Mouse (Mus musculus) CH12.LX (cell line): Measurements from ENCODE around the gene Itln1. TPM values are rescaled to one million over a fixed set of nuclear protein-coding genes. Genes with fewer than 3 reads are reported as not detected.

Experiments
- DNase-seq: peaks from one replicate; pipeline ENCODE4 v3.0.0-alpha.2; 2013; ENCODE audit errors: extremely low read depth
- H3K27ac ChIP-seq: 2 replicates; pipeline ENCODE4 v1.5.1; 2012; ENCODE audit warnings: low read depth, mild to moderate bottlenecking, control low read depth, moderate library complexity; ENCODE audit not compliant: insufficient read depth
- H3K27me3 ChIP-seq: replicated peaks from 2 replicates; pipeline ENCODE3; 2012; ENCODE audit warnings: inconsistent platforms
- H3K36me3 ChIP-seq, 2 experiments: replicated peaks in 1 of 2; 2 replicates each; pipeline versions ENCODE3 to v1.6.1; 2012; ENCODE audit warnings: inconsistent platforms in 1 of 2, low read length in 1 of 2, mild to moderate bottlenecking in 1 of 2, mixed read lengths in 1 of 2, moderate library complexity in 1 of 2; ENCODE audit not compliant: control insufficient read depth in 1 of 2, insufficient read depth in 1 of 2
- H3K4me1 ChIP-seq, 2 experiments: 2 replicates each; pipeline ENCODE4 v1.6.1; 2012; ENCODE audit warnings: inconsistent platforms in 1 of 2, moderate library complexity in 1 of 2; ENCODE audit not compliant: insufficient read depth in 2 of 2, control insufficient read depth in 1 of 2
- H3K4me2 ChIP-seq: 2 replicates; pipeline ENCODE4 v1.6.1; 2012; ENCODE audit warnings: low read depth, mild to moderate bottlenecking, control low read depth; ENCODE audit not compliant: poor library complexity, insufficient read depth, severe bottlenecking
- H3K4me3 ChIP-seq, 3 experiments: fragments of 150-350 bp in 1 of 3; sonication (generic) in 1 of 3; replicated peaks in 1 of 3; 2 replicates each; pipeline versions ENCODE3 to v1.5.1; 2011 to 2012; ENCODE audit warnings: low read depth in 2 of 3, low read length in 2 of 3, mild to moderate bottlenecking in 2 of 3, moderate library complexity in 2 of 3, control low read depth in 1 of 3, improper control_type of control experiment in 1 of 3, inconsistent platforms in 1 of 3, mixed read lengths in 1 of 3; ENCODE audit not compliant: poor library complexity in 1 of 3
- H3K79me2 ChIP-seq: replicated peaks from 2 replicates; pipeline ENCODE4 v1.6.1; 2012; ENCODE audit warnings: mild to moderate bottlenecking, moderate library complexity; ENCODE audit not compliant: control insufficient read depth, poor library complexity, insufficient read depth, severe bottlenecking; ENCODE audit errors: extremely low read depth
- H3K9ac ChIP-seq: 2 replicates; pipeline ENCODE4 v1.6.1; 2012; ENCODE audit warnings: low read depth, mild to moderate bottlenecking, control low read depth, moderate library complexity; ENCODE audit not compliant: insufficient read depth
- H3K9me3 ChIP-seq: replicated peaks from 2 replicates; pipeline ENCODE3; 2012; ENCODE audit warnings: low read length, inconsistent platforms, mixed read lengths
- BHLHE40 ChIP-seq: IDR thresholded peaks from 2 replicates; pipeline ENCODE4 v1.6.1; 2011; ENCODE audit warnings: mild to moderate bottlenecking, low read depth, low read length, improper control_type of control experiment
- CHD1 ChIP-seq: IDR thresholded peaks from 2 replicates; pipeline ENCODE4 v1.6.1; 2012; ENCODE audit warnings: low read depth, low read length, improper control_type of control experiment, inconsistent platforms
- CTCF ChIP-seq, 2 experiments: IDR thresholded peaks in 1 of 2; conservative IDR thresholded peaks in 1 of 2; 2 replicates each; pipeline ENCODE4 v1.5.1; 2011 to 2012; ENCODE audit warnings: low read depth in 2 of 2, low read length in 2 of 2, improper control_type of control experiment in 1 of 2, inconsistent platforms in 1 of 2, mild to moderate bottlenecking in 1 of 2, moderate library complexity in 1 of 2
- E2F4 ChIP-seq: IDR thresholded peaks from 2 replicates; pipeline ENCODE4 v1.6.1; 2011; ENCODE audit warnings: low read depth, low read length, improper control_type of control experiment; ENCODE audit not compliant: insufficient replicate concordance
- ELF1 ChIP-seq: IDR thresholded peaks from 2 replicates; pipeline ENCODE4 v1.6.1; 2014; ENCODE audit warnings: low read depth, mild to moderate bottlenecking, inconsistent platforms, low read length, improper control_type of control experiment
- EP300 ChIP-seq: IDR thresholded peaks from 2 replicates; pipeline ENCODE4 v1.6.1; 2011; ENCODE audit warnings: low read length, improper control_type of control experiment
- ETS1 ChIP-seq: conservative IDR thresholded peaks from 2 replicates; pipeline ENCODE4 v1.6.1; 2012; ENCODE audit warnings: low read depth, mild to moderate bottlenecking, inconsistent platforms, low read length, improper control_type of control experiment, moderate library complexity
- GABPA ChIP-seq: IDR thresholded peaks from 2 replicates; pipeline ENCODE4 v1.6.1; 2012; ENCODE audit warnings: low read depth, low read length, improper control_type of control experiment, inconsistent platforms; ENCODE audit not compliant: insufficient replicate concordance
- HCFC1 ChIP-seq: IDR thresholded peaks from 2 replicates; pipeline ENCODE4 v1.6.1; 2012; ENCODE audit warnings: low read depth, mild to moderate bottlenecking, inconsistent platforms, low read length, improper control_type of control experiment
- IRF4 ChIP-seq: IDR thresholded peaks from 2 replicates; pipeline ENCODE4 v1.6.1; 2014; ENCODE audit warnings: low read depth, mild to moderate bottlenecking, inconsistent platforms, low read length, improper control_type of control experiment
- JUND ChIP-seq: conservative IDR thresholded peaks from 2 replicates; pipeline ENCODE4 v1.6.1; 2011; ENCODE audit warnings: low read depth, low read length, improper control_type of control experiment
- MAFK ChIP-seq: IDR thresholded peaks from 2 replicates; pipeline ENCODE4 v1.6.1; 2011; ENCODE audit warnings: low read length, improper control_type of control experiment; ENCODE audit not compliant: insufficient replicate concordance
- MEF2A ChIP-seq: IDR thresholded peaks from 2 replicates; pipeline ENCODE4 v1.6.1; 2014; ENCODE audit warnings: low read depth, mild to moderate bottlenecking, inconsistent platforms, low read length, improper control_type of control experiment, borderline replicate concordance
- MYC ChIP-seq: IDR thresholded peaks from 2 replicates; pipeline ENCODE4 v1.6.1; 2011; ENCODE audit warnings: low read depth, mild to moderate bottlenecking, improper control_type of control experiment, low read length
- NELFE ChIP-seq: IDR thresholded peaks from 2 replicates; pipeline ENCODE4 v1.6.1; 2011; ENCODE audit warnings: low read depth, low read length, improper control_type of control experiment
- NRF1 ChIP-seq: IDR thresholded peaks from 2 replicates; pipeline ENCODE4 v1.6.1; 2014; ENCODE audit warnings: low read depth, mild to moderate bottlenecking, inconsistent platforms, low read length, improper control_type of control experiment, moderate library complexity
- PAX5 ChIP-seq: IDR thresholded peaks from 2 replicates; pipeline ENCODE4 v1.6.1; 2012; ENCODE audit warnings: low read length, inconsistent platforms, mixed read lengths
- POLR2A ChIP-seq: IDR thresholded peaks from 2 replicates; pipeline ENCODE4 v1.6.1; 2011; ENCODE audit warnings: low read depth, mild to moderate bottlenecking, improper control_type of control experiment, low read length
- RAD21 ChIP-seq: IDR thresholded peaks from 2 replicates; pipeline ENCODE4 v1.6.1; 2011; ENCODE audit warnings: low read depth, mild to moderate bottlenecking, low read length, improper control_type of control experiment, moderate library complexity
- RCOR1 ChIP-seq: conservative IDR thresholded peaks from 2 replicates; pipeline ENCODE4 v1.6.1; 2012; ENCODE audit warnings: low read depth, mild to moderate bottlenecking, inconsistent platforms, low read length, improper control_type of control experiment
- SIN3A ChIP-seq: IDR thresholded peaks from 2 replicates; pipeline ENCODE4 v1.6.1; 2012; ENCODE audit warnings: low read length, improper control_type of control experiment, inconsistent platforms
- SMC3 ChIP-seq: IDR thresholded peaks from 2 replicates; pipeline ENCODE4 v1.6.1; 2011; ENCODE audit warnings: low read depth, low read length, improper control_type of control experiment
- TCF12 ChIP-seq: IDR thresholded peaks from 2 replicates; pipeline ENCODE4 v1.6.1; 2014; ENCODE audit warnings: low read depth, mild to moderate bottlenecking, inconsistent platforms, low read length, improper control_type of control experiment
- USF1 ChIP-seq: IDR thresholded peaks from 2 replicates; pipeline ENCODE4 v1.6.1; 2014; ENCODE audit warnings: low read depth, mild to moderate bottlenecking, inconsistent platforms, low read length, improper control_type of control experiment
- USF2 ChIP-seq: conservative IDR thresholded peaks from 2 replicates; pipeline ENCODE4 v1.6.1; 2011; ENCODE audit warnings: low read depth, low read length, improper control_type of control experiment
- ZC3H11A ChIP-seq: IDR thresholded peaks from 2 replicates; pipeline ENCODE4 v1.6.1; 2012; ENCODE audit warnings: low read depth, mild to moderate bottlenecking, inconsistent platforms, low read length, improper control_type of control experiment
- dilution Hi-C: fragments of 300-500 bp; cut with MboI; formaldehyde crosslinking; loops from 2 replicates; pipeline ENCODE4 v1.14.3; 2020; ENCODE audit warnings: low sequenced_read_pairs; ENCODE audit not compliant: extremely low pct_unique_long_range_greater_than_20kb, extremely low pct_ligation_motif_present
- in situ Hi-C: fragments of 300-500 bp; cut with MboI; formaldehyde crosslinking; loops from 3 replicates; pipeline ENCODE4 v1.14.3; 2019; ENCODE audit warnings: low sequenced_read_pairs, low pct_ligation_motif_present, low pct_unique_long_range_greater_than_20kb, mixed read lengths
- polyA plus RNA-seq: library from polyadenylated mRNA; unstranded; fragments of >175 nt; gene quantifications from 2 replicates; pipeline ENCODE4 v1.2.1, GENCODE M21; 2012; ENCODE audit warnings: low read depth; ENCODE audit not compliant: insufficient read length
- total RNA-seq, 2 experiments: library from RNA; depleted of rRNA; stranded (reverse); fragments of 300-350 nt in 1 of 2; fragments of >200 nt in 1 of 2; gene quantifications; 2 replicates each; pipeline ENCODE4 v1.2.3; 2012 to 2014

The Itln1 gene
- total and polyA plus RNA-seq, 3 experiments: not detected

DNA sequence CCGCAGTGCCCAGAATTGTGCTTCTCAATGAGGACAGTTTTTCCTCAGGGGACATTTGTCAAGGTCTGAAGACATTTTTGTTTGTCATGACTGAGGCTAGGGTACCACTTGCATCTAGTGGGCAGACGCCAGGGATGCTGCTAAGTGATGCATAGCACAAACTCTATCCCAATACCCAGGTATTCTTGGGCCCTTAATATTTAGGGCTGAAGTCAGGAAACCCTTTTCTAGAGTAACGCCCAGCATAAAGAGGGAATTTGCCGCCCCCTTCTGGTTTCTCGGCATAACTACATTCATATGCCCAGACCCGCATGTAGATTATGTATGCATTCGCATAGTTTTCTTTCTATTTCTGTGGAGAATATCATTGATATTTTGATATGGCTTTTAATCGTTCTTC, 31.7 kb upstream of the Itln1 start:
- dilution Hi-C loops (no loop called here), in situ Hi-C loops (loop anchor here (5.0 kb wide), 1 partner anchor 64 kb away; the partner anchor contains the start of gene Alyref2)
- Histone ChIP-seq H3K9ac (no peak overlapping the region), H3K4me2 (no peak overlapping the region), H3K4me3 (peak overlapping the region in 1 of 3 experiments; percentile 8), H3K79me2 (no peaks in the 10 kb centered on the region), H3K27ac (no peak overlapping the region), H3K27me3 (no peaks in the 10 kb centered on the region), H3K4me1 (peaks cover 3 to 4% of the 10 kb centered on the region in 2 experiments; a peak in 3 of 4 replicates), H3K9me3 (no peaks in the 10 kb centered on the region), H3K36me3 (no peaks in the 10 kb centered on the region)
- peak; percentile 68 for DNase-seq
- TF ChIP-seq MAFK (no peak), BHLHE40 (no peak), USF1 (no peak), SMC3 (peak; percentile 72), MEF2A (0 out of 2 replicates have a peak, but pooled peaks have one; percentile 28), CHD1 (no peak), HCFC1 (no peak), TCF12 (no peak), SIN3A (no peak), USF2 (no peak), CTCF (conservative IDR thresholded peaks at IDR 0.05 in 1 of 2, IDR thresholded peaks at IDR 0.05 in 1 of 2; ENCODE audit: low read depth in 2 of 2, low read length in 2 of 2) (peak; percentile 73 to 93), ZC3H11A (peak; percentile 45; the same call in 1 of the 2 replicates), PAX5 (no peak), MYC (0 out of 2 replicates have a peak, but pooled peaks have one; percentile 43), POLR2A (peak; percentile 29; the same call in 1 of the 2 replicates), ETS1 (no peak), E2F4 (0 out of 2 replicates have a peak, but pooled peaks have one; percentile 27), GABPA (no peak), ELF1 (no peak), JUND (no peak), RAD21 (peak; percentile 91), NELFE (no peak), NRF1 (no peak), EP300 (no peak), IRF4 (peak; percentile 53; the same call in 1 of the 2 replicates), RCOR1 (no peak)
